Mouse (Mus musculus): ENCODE measurements at regions not wholly inside any gene's neighbourhood (a gene's known extent, or its start where the extent isn't known, plus 50 kb on each side); places are given as distances from the start of the nearest gene placed in this dataset.

DNA sequence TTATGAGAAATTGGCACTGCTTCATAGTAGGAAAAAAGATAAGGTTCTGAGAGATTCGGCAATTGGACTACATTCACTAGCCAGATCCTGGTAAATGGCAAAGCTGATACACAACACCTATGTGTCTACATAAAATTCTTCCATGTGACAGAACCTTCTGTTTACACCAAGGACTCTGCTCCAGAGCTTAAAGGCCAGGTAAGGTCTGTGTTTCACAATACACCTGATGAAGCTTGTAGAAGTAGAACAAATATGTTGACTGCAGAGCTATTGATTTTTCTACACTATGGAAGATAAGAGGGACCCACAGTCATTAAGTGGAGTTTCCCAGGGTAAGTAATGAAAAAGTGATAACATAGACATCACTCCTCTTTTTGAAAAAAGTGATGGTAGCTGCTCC, 480.7 kb downstream of the Cypt12 start:
- TF ChIP-seq CTCF (IDR thresholded peaks at IDR 0.05; ENCODE audit: insufficient read depth, low read depth, low read length) (no peak), POLR2A (IDR thresholded peaks at IDR 0.05; ENCODE audit: insufficient read depth, low read depth, low read length) (no peak)

Data from olfactory bulb, adult 2 months (tissue).